Mouse (Mus musculus) cerebellum, adult 2 months (tissue): ENCODE data around the gene Thg1l.

Source experiments
- CTCF ChIP-seq: fragments of 200-500 bp; IDR thresholded peaks from 2 replicates; pipeline ENCODE4 v1.5.1; 2011; ENCODE audit warnings: low read depth, mild to moderate bottlenecking, control low read depth, low read length, moderate library complexity, borderline replicate concordance; ENCODE audit not compliant: insufficient read depth
- POLR2A ChIP-seq: fragments of 200-500 bp; IDR thresholded peaks from 2 replicates; pipeline ENCODE4 v1.6.1; 2011; ENCODE audit warnings: low read length, control low read depth, borderline replicate concordance; ENCODE audit not compliant: insufficient read depth

DNA sequence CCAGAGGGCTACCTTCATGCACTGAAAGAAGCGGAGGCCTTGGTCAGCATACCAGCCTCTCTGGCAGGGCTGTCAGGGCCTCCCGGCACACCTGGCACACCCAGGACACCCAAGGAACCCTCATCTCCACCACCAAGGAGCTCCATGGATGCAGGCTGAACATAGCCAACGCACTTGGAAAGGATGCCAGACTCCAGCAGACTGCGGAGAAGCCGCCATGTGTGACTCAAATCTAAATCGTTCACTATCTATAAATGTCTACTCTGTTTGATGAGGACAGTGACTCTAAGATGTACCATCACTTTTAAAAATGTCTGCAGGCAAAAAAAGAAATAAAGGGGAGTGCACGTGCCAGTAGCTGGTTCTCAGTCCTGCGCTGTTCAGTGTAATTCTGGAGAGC is 17.8 kb downstream of the Thg1l start:
- TF ChIP-seq CTCF (no peak), POLR2A (no peak)
